In genomic region chr9:114390749-114391075, GRCm38 (mm10) we compare ENCODE assay signal across 8 mouse cellular contexts. TPM values are rescaled to one million over a fixed set of nuclear protein-coding genes. Genes with fewer than 3 reads are reported as not detected.
A peak's percentile ranks its signal among the peaks of the same experiment; 100 is the strongest.
DNase-seq lines count a peak whose midpoint lies in the region; ATAC-seq lines count a peak whose summit lies in the region.

No protein-coding gene starts in this region.

- peak overlapping the region; percentile 69 for H3K4me3 ChIP-seq in lung, embryonic 15.5 days
- H3K4me3 ChIP-seq in embryonic facial prominence, embryonic 15.5 days (replicated peaks) = peak overlapping the region; percentile 72
- H3K4me3 ChIP-seq in limb, embryonic 11.5 days (ENCODE audit: low read depth, low read length) = peak overlapping the region; percentile 69
- H3K4me3 ChIP-seq in neural tube, embryonic 15.5 days (replicated peaks) = peak overlapping the region; percentile 74

- H3K9ac ChIP-seq in lung, embryonic 15.5 days = peak overlapping the region; percentile 62
- peak overlapping the region; percentile 74 for H3K9ac ChIP-seq in embryonic facial prominence, embryonic 15.5 days
- peak overlapping the region; percentile 83 for H3K9ac ChIP-seq in limb, embryonic 11.5 days (ENCODE audit: low read length)
- peak overlapping the region; percentile 74 for H3K9ac ChIP-seq in neural tube, embryonic 15.5 days (replicated peaks)

- H3K36me3 ChIP-seq in lung, embryonic 15.5 days = peaks cover 5% of the 10 kb centered on the region; the same call in 1 of the 2 replicates
- no peaks in the 10 kb centered on the region for H3K36me3 ChIP-seq in embryonic facial prominence, embryonic 15.5 days
- H3K36me3 ChIP-seq in limb, embryonic 11.5 days (ENCODE audit: control insufficient read depth, insufficient read depth, low read length) = no peaks in the 10 kb centered on the region
- no peaks in the 10 kb centered on the region for H3K36me3 ChIP-seq in neural tube, embryonic 15.5 days

- 3% methylated on average over 10 of the region's 10 CpGs for WGBS in lung, embryonic 15.5 days
- 3% methylated on average over 10 of the region's 10 CpGs for WGBS in embryonic facial prominence, embryonic 15.5 days
- WGBS in limb, embryonic 11.5 days = 5% methylated on average over 10 of the region's 10 CpGs
- 4% methylated on average over 10 of the region's 10 CpGs for WGBS in neural tube, embryonic 15.5 days

- no peaks in the 10 kb centered on the region for H3K27me3 ChIP-seq in lung, embryonic 15.5 days
- no peaks in the 10 kb centered on the region for H3K27me3 ChIP-seq in embryonic facial prominence, embryonic 15.5 days
- H3K27me3 ChIP-seq in limb, embryonic 11.5 days (ENCODE audit: control insufficient read depth, insufficient read depth, low read length) = no peaks in the 10 kb centered on the region
- peaks cover 6% of the 10 kb centered on the region; the same call in 1 of the 2 replicates for H3K27me3 ChIP-seq in neural tube, embryonic 15.5 days (replicated peaks)

- DNase-seq in lung, postnatal 14 days = no peak
- DNase-seq in limb, embryonic 11.5 days (ENCODE audit: low spot score) = no peak
- DNase-seq in spleen, adult 18-20 months = no peak
- DNase-seq in left cerebral cortex, adult 8-10 months (ENCODE audit: low spot score in 2 of 2) = no peak
- no peak for DNase-seq in cerebellum, adult 18-20 months

- H3K4me1 ChIP-seq in lung, embryonic 15.5 days = peaks cover 28% of the 10 kb centered on the region
- H3K4me1 ChIP-seq in embryonic facial prominence, embryonic 15.5 days = peaks cover 20% of the 10 kb centered on the region
- no peaks in the 10 kb centered on the region for H3K4me1 ChIP-seq in limb, embryonic 11.5 days (ENCODE audit: control insufficient read depth, insufficient read depth, low read length)
- H3K4me1 ChIP-seq in neural tube, embryonic 15.5 days = peaks cover 7% of the 10 kb centered on the region; the same call in 1 of the 2 replicates

- peak overlapping the region; percentile 96 for H3K27ac ChIP-seq in lung, embryonic 15.5 days
- peak overlapping the region; percentile 93 for H3K27ac ChIP-seq in embryonic facial prominence, embryonic 15.5 days (replicated peaks)
- H3K27ac ChIP-seq in limb, embryonic 11.5 days (replicated peaks; ENCODE audit: low read depth, low read length) = peak overlapping the region; percentile 81; the same call in 1 of the 2 replicates
- peak overlapping the region; percentile 72; the same call in 1 of the 2 replicates for H3K27ac ChIP-seq in neural tube, embryonic 15.5 days (replicated peaks)

- no peak for ATAC-seq in lung, embryonic 15.5 days (ENCODE audit: borderline replicate concordance, extremely low read depth, low FRiP score, low TSS enrichment)
- no peak for ATAC-seq in embryonic facial prominence, embryonic 15.5 days (ENCODE audit: insufficient number of reproducible peaks, low FRiP score, low TSS enrichment, low read depth)
- no peak for ATAC-seq in limb, embryonic 11.5 days (ENCODE audit: insufficient number of reproducible peaks, low FRiP score, low TSS enrichment, low read depth)
- no peak for ATAC-seq in neural tube, embryonic 15.5 days (ENCODE audit: low FRiP score)

- H3K9me3 ChIP-seq in lung, embryonic 15.5 days = no peaks in the 10 kb centered on the region
- no peaks in the 10 kb centered on the region for H3K9me3 ChIP-seq in embryonic facial prominence, embryonic 15.5 days (replicated peaks)
- no peaks in the 10 kb centered on the region for H3K9me3 ChIP-seq in limb, embryonic 11.5 days (ENCODE audit: control insufficient read depth, low read length)
- no peaks in the 10 kb centered on the region for H3K9me3 ChIP-seq in neural tube, embryonic 15.5 days (replicated peaks)

- H3K4me2 ChIP-seq in lung, embryonic 15.5 days = peak overlapping the region; percentile 84
- peak overlapping the region; percentile 71 for H3K4me2 ChIP-seq in embryonic facial prominence, embryonic 15.5 days (replicated peaks)
- H3K4me2 ChIP-seq in limb, embryonic 11.5 days (ENCODE audit: low read depth, severe bottlenecking) = peak overlapping the region; percentile 84
- H3K4me2 ChIP-seq in neural tube, embryonic 15.5 days = peak overlapping the region; percentile 94

RNA-seq across cellular contexts. Expression of gene Crtap, which starts 0.2 kb away (rescaled TPM):
- polyA plus RNA-seq in lung, embryonic 15.5 days (2015; fragmentation: Nextera tagmentation; extraction: Ambion mirVana) = 153 and 159 TPM in 2 replicates
- 198 and 204 TPM in 2 replicates for polyA plus RNA-seq in embryonic facial prominence, embryonic 15.5 days (2015; fragmentation: Nextera tagmentation; extraction: Ambion mirVana)
- 57.6 and 66.7 TPM in 2 replicates for polyA plus RNA-seq in limb, embryonic 11.5 days (2014; fragmentation: Nextera tagmentation; extraction: Ambion mirVana)
- polyA plus RNA-seq in neural tube, embryonic 15.5 days (2015; fragmentation: Nextera tagmentation; extraction: Ambion mirVana) = 34.0 and 42.8 TPM in 2 replicates
- 10 to 100 TPM in 1 of 4 experiments, 1 to 10 TPM in 3; 5.9 to 10.9 (median 7.6) TPM for total RNA-seq in left cerebral cortex, adult 8-10 months (2022)

RNA-seq across cellular contexts. Expression of gene Glb1, which starts 10.2 kb away (rescaled TPM):
- polyA plus RNA-seq in lung, embryonic 15.5 days (2015; fragmentation: Nextera tagmentation; extraction: Ambion mirVana) = 42.6 and 47.7 TPM in 2 replicates
- polyA plus RNA-seq in embryonic facial prominence, embryonic 15.5 days (2015; fragmentation: Nextera tagmentation; extraction: Ambion mirVana) = 35.7 and 37.3 TPM in 2 replicates
- 23.2 and 24.4 TPM in 2 replicates for polyA plus RNA-seq in limb, embryonic 11.5 days (2014; fragmentation: Nextera tagmentation; extraction: Ambion mirVana)
- polyA plus RNA-seq in neural tube, embryonic 15.5 days (2015; fragmentation: Nextera tagmentation; extraction: Ambion mirVana) = 30.9 and 38.2 TPM in 2 replicates
- 10 to 100 TPM; 28.6 to 32.1 (median 29.6) TPM for total RNA-seq in left cerebral cortex, adult 8-10 months (2022)

RNA-seq across cellular contexts. Expression of gene Tmppe, which starts 10.2 kb away (rescaled TPM):
- polyA plus RNA-seq in lung, embryonic 15.5 days (2015; fragmentation: Nextera tagmentation; extraction: Ambion mirVana) = 9.5 and 10.1 TPM in 2 replicates
- polyA plus RNA-seq in embryonic facial prominence, embryonic 15.5 days (2015; fragmentation: Nextera tagmentation; extraction: Ambion mirVana) = 10.6 and 10.9 TPM in 2 replicates
- polyA plus RNA-seq in limb, embryonic 11.5 days (2014; fragmentation: Nextera tagmentation; extraction: Ambion mirVana) = 3.6 and 5.1 TPM in 2 replicates
- polyA plus RNA-seq in neural tube, embryonic 15.5 days (2015; fragmentation: Nextera tagmentation; extraction: Ambion mirVana) = 8.8 and 11.8 TPM in 2 replicates
- total RNA-seq in left cerebral cortex, adult 8-10 months (2022) = 10 to 100 TPM; 10.9 to 15.1 (median 11.8) TPM
